Mouse (Mus musculus) frontal cortex, postnatal 25 days (tissue): ENCODE data around the gene Hspa1b.
"Not testable (repeated sequence)": the region's sequence is repeated elsewhere in the genome, so short reads cannot be mapped to it uniquely, and the experiment has no call there.

Experiments used
- DNase-seq, 2 experiments: peaks; one replicate each; pipeline ENCODE4 v3.0.0; 2022; ENCODE audit warnings: low spot score in 2 of 2

The Hspa1b gene

GRCm38 (mm10) chr17:34959130-34959778 is at the start of gene Hspa1b:
Gene Hspa1b (minus strand): TSS chr17:34959238.
- DNase-seq = peak; percentile 66 to 71

- DNase-seq = no peak
Observed at GRCm38 (mm10) chr17:35007387-35007991, 48.5 kb upstream of the Hspa1b start.

- DNase-seq = not testable (repeated sequence)
Observed at GRCm38 (mm10) chr17:35005902-35006301, 46.9 kb upstream of the Hspa1b start.

GRCm38 (mm10) chr17:35005158-35005557 is 46.1 kb upstream of the Hspa1b start:
- DNase-seq = no peak

GRCm38 (mm10) chr17:35004075-35004717 is 45.2 kb upstream of the Hspa1b start:
- no peak for DNase-seq

GRCm38 (mm10) chr17:35003022-35003838 is 44.2 kb upstream of the Hspa1b start:
- no peak for DNase-seq

GRCm38 (mm10) chr17:35002153-35002865 is 43.3 kb upstream of the Hspa1b start:
- DNase-seq = no peak

GRCm38 (mm10) chr17:35001452-35002152 is 42.6 kb upstream of the Hspa1b start:
- no peak for DNase-seq

GRCm38 (mm10) chr17:35000717-35001451 is 41.8 kb upstream of the Hspa1b start, which contains the start of gene Vars:
Gene Vars (plus strand): TSS chr17:35000987.
- DNase-seq = peak; percentile 65 to 70

GRCm38 (mm10) chr17:34999871-35000716 is 41.1 kb upstream of the Hspa1b start:
- not testable (repeated sequence) for DNase-seq

GRCm38 (mm10) chr17:34998526-34999430 is 39.7 kb upstream of the Hspa1b start:
- DNase-seq = no peak

GRCm38 (mm10) chr17:34997142-34997483 is 38.1 kb upstream of the Hspa1b start:
- DNase-seq = no peak

GRCm38 (mm10) chr17:34996411-34997141 is 37.5 kb upstream of the Hspa1b start:
- no peak for DNase-seq

GRCm38 (mm10) chr17:34995927-34996326 is 36.9 kb upstream of the Hspa1b start:
- DNase-seq = not testable (repeated sequence)

GRCm38 (mm10) chr17:34995192-34995591 is 36.2 kb upstream of the Hspa1b start:
- not testable (repeated sequence) for DNase-seq

- DNase-seq = no peak
Observed at GRCm38 (mm10) chr17:34994751-34995150, 35.7 kb upstream of the Hspa1b start.

- DNase-seq = no peak
Observed at GRCm38 (mm10) chr17:34984218-34984617, 25.2 kb upstream of the Hspa1b start.
